Mouse (Mus musculus) liver, embryonic 14.5 days (tissue): Measurements from ENCODE around the gene Timm29. TPM values are rescaled to one million over a fixed set of nuclear protein-coding genes. Genes with fewer than 3 reads are reported as not detected.

Experiments used
- ATAC-seq: fragments of 200-750 bp; cut with Nextera tagmentation; 2 replicates; pipeline ENCODE4 v1.8.0; 2017; ENCODE audit warnings: moderate number of reproducible peaks, mild to moderate bottlenecking, moderate library complexity; ENCODE audit not compliant: insufficient read depth
- DNase-seq, 3 experiments: peaks; one replicate each; pipeline ENCODE4 v3.0.0-alpha.2; 2012 to 2013; ENCODE audit warnings: low read depth in 3 of 3, low spot score in 3 of 3
- H3K27ac ChIP-seq: fragments of 300-500 bp; sonication (generic); 2 replicates; pipeline ENCODE4 v1.5.1; 2014; ENCODE audit warnings: moderate library complexity, mild to moderate bottlenecking, control low read depth, inconsistent platforms
- H3K27me3 ChIP-seq: fragments of 300-500 bp; sonication (generic); 2 replicates; pipeline ENCODE4 v1.6.1; 2014; ENCODE audit warnings: mild to moderate bottlenecking, low read length, moderate library complexity; ENCODE audit not compliant: control insufficient read depth, insufficient read depth
- H3K36me3 ChIP-seq: fragments of 300-500 bp; sonication (generic); replicated peaks from 2 replicates; pipeline ENCODE4 v1.6.1; 2014; ENCODE audit warnings: low read depth; ENCODE audit not compliant: control insufficient read depth, insufficient read depth
- H3K4me1 ChIP-seq, 2 experiments: fragments of 200-500 bp in 1 of 2; fragments of 300-500 bp in 1 of 2; sonication (generic) in 1 of 2; replicated peaks; 2 replicates each; pipeline ENCODE4 v1.6.1; 2012 to 2014; ENCODE audit warnings: antibody characterized with exemption in 1 of 2, inconsistent platforms in 1 of 2, low read length in 1 of 2; ENCODE audit not compliant: control insufficient read depth in 2 of 2, insufficient read depth in 2 of 2
- H3K4me2 ChIP-seq: fragments of 300-500 bp; sonication (generic); 2 replicates; pipeline ENCODE4 v1.6.1; 2014; ENCODE audit warnings: low read depth, mild to moderate bottlenecking, control low read depth, moderate library complexity
- H3K4me3 ChIP-seq, 2 experiments: fragments of 200-500 bp in 1 of 2; fragments of 300-500 bp in 1 of 2; sonication (generic) in 1 of 2; 2 replicates each; pipeline ENCODE4 v1.5.1; 2012 to 2014; ENCODE audit warnings: low read depth in 2 of 2, low read length in 2 of 2, mild to moderate bottlenecking in 2 of 2, control low read depth in 1 of 2, inconsistent platforms in 1 of 2, moderate library complexity in 1 of 2; ENCODE audit not compliant: insufficient read depth in 1 of 2
- H3K9ac ChIP-seq: fragments of 300-500 bp; sonication (generic); replicated peaks from 2 replicates; pipeline ENCODE4 v1.6.1; 2014; ENCODE audit warnings: mild to moderate bottlenecking, control low read depth, moderate library complexity
- H3K9me3 ChIP-seq: fragments of 300-500 bp; sonication (generic); 2 replicates; pipeline ENCODE4 v1.6.1; 2016; ENCODE audit warnings: low read length, mixed read lengths; ENCODE audit not compliant: control insufficient read depth
- CTCF ChIP-seq: IDR thresholded peaks from 2 replicates; pipeline ENCODE4 v1.5.1; 2016; ENCODE audit warnings: antibody characterized with exemption, low read depth, control low read depth
- EP300 ChIP-seq: IDR thresholded peaks from 2 replicates; pipeline ENCODE4 v1.6.1; 2016; ENCODE audit warnings: antibody characterized with exemption, low read depth
- WGBS: fragments of 180-500 bp; shearing (Covaris S2); extraction: QIAGEN DNeasy Blood & Tissue Kit; methylation state at CpG from one replicate; pipeline ENCODE4 v1.1.7; 2014; ENCODE audit not compliant: insufficient replicate concordance; 5-methylcytosine and 5-hydroxymethylcytosine counted together
- polyA plus RNA-seq, 2 experiments: library from polyadenylated mRNA; depleted of rRNA in 1 of 2; stranded (reverse) in 1 of 2; unstranded in 1 of 2; fragments of >200 nt; fragmentation: Nextera tagmentation in 1 of 2; extraction: Ambion mirVana in 1 of 2; gene quantifications; 2 replicates each; pipeline versions ENCODE4 v1.2.1 to v1.2.3; 2012 to 2014

Timm29 gene
- polyA plus RNA-seq, 2 experiments, result 15.3 to 17.0 TPM

- Histone ChIP-seq H3K4me3 (peak overlapping the region; percentile 75 to 98), H3K27me3 (no peaks in the 10 kb centered on the region), H3K4me2 (peak overlapping the region; percentile 73), H3K4me1 (peaks cover 7 to 16% of the 10 kb centered on the region in 2 experiments), H3K36me3 (peaks cover 7% of the 10 kb centered on the region), H3K9me3 (no peaks in the 10 kb centered on the region), H3K9ac (peak overlapping the region; percentile 85), H3K27ac (peak overlapping the region; percentile 82)
- ATAC-seq (peak; percentile 16), DNase-seq (peak in 2 of 3 experiments; percentile 42)
- WGBS, result 1% methylated on average over 61 of the region's 66 CpGs
- TF ChIP-seq CTCF (peak; percentile 8; the same call in 1 of the 2 replicates), EP300 (no peak)
Measured at GRCm38 (mm10) chr9:21547075-21547941, 45.2 kb upstream of the Timm29 start.

GRCm38 (mm10) chr9:21551049-21551448 is 41.5 kb upstream of the Timm29 start:
- no peak for TF ChIP-seq EP300
- TF ChIP-seq CTCF, result no peak
- Histone ChIP-seq H3K9ac (no peak overlapping the region), H3K4me2 (no peak overlapping the region), H3K27ac (no peak overlapping the region), H3K9me3 (no peaks in the 10 kb centered on the region), H3K4me1 (peaks cover 23 to 25% of the 10 kb centered on the region in 2 experiments), H3K27me3 (no peaks in the 10 kb centered on the region), H3K4me3 (no peak overlapping the region), H3K36me3 (peaks cover 7% of the 10 kb centered on the region)
- ATAC-seq (no peak), DNase-seq (no peak)
- 88% methylated on average over 2 of the region's 2 CpGs for WGBS

DNA sequence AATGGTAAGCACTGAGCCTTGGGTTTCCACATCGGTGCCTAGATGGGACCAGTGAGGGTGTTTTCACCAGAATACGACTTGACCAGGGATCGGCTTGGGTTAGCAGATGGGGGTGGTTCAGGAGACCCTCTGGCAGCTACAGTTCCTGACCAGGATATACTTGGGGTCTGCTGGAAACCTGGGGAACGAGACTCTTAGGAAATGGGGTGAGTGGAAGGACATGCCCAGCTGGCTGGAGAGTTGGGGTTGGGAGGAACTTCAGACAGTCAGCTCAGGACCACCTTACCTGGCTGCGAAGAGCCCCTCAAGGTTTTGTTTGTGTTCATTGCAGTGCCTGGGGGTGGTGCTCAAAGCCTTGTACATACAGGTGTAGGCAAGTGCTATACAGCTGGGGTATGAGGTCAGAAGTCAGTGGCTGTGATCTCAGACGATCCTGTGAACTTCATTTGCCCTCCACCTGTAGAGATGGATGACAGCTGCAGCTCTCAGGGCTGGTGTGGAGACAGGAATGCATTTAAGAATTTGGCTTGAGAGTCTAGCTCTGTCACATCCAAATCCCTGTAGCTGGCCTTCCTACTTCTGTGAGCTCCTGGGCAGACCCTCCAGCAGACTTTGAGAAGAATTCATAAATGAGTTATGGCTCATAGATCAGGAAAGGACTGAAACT is 38.8 kb upstream of the Timm29 start:
- 81% methylated on average over 6 of the region's 6 CpGs for WGBS
- Histone ChIP-seq H3K9me3 (no peaks in the 10 kb centered on the region), H3K4me2 (no peak overlapping the region), H3K4me3 (no peak overlapping the region), H3K4me1 (peaks cover 40% of the 10 kb centered on the region in 2 experiments), H3K9ac (0 out of 2 replicates have a peak overlapping the region, but pooled peaks have one; percentile 23), H3K36me3 (peaks cover 9% of the 10 kb centered on the region), H3K27me3 (no peaks in the 10 kb centered on the region), H3K27ac (peak overlapping the region; percentile 33)
- ATAC-seq, result no peak
- no peak for DNase-seq
- no peak for TF ChIP-seq EP300
- TF ChIP-seq CTCF, result no peak

DNA sequence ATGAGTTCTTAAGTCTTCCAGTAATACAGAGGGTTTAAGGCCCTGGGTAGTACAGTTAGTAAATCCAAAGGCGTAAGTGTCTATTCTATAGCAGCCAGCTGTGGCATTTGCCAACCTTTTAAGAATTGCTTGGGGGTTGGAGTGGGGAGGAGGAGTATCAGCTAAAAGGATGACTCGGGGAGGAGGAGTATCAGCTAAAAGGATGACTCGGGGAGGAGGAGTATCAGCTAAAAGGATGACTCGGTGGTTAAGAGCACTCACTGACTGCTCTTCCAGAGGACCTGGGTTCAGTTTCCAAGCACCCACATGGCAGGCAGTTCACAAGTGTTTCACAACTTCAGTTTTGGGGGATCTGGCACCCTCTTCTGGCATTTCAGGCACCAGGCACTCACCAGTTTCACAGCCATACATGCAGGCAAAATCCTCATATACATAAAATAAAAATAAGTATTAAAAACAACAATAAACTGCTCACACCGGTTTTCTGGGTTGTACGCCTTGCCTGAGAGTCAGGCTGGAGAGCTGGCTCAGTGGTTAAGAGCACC is 37.3 kb upstream of the Timm29 start:
- peak overlapping the region; percentile 40 for H3K9ac ChIP-seq
- ATAC-seq, result peak; percentile 43
- H3K36me3 ChIP-seq, result peaks cover 9% of the 10 kb centered on the region
- H3K9me3 ChIP-seq, result no peaks in the 10 kb centered on the region
- peaks cover 47 to 49% of the 10 kb centered on the region in 2 experiments for H3K4me1 ChIP-seq
- peak overlapping the region; percentile 81 for H3K27ac ChIP-seq
- H3K4me2 ChIP-seq, result peak overlapping the region; percentile 37; the same call in 1 of the 2 replicates
- TF ChIP-seq CTCF, result peak; percentile 24
- no peak for TF ChIP-seq EP300
- peak in 2 of 3 experiments; percentile 32 to 36 for DNase-seq
- H3K4me3 ChIP-seq, result no peak overlapping the region
- no peaks in the 10 kb centered on the region for H3K27me3 ChIP-seq
- 64% methylated on average over 6 of the region's 6 CpGs for WGBS

DNA sequence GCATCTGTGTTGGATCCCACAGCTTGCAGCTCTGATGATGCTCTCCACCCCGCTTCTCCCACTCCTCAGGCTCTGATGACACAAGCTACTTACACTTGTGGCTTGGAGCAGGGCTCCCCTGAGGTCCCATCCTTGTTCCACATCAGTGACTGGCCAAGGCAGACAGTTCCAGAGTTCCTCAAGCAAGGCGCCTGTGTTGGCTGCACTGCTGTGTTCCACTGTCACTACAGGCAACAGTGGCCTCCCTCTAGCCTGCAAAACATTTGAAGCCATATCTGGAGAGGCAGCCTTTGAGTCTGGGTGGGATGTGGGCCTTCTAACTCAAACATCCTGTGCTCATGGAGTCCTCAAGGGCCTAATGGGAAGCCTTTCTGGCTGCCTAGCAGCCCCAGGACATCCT is 35.5 kb upstream of the Timm29 start:
- TF ChIP-seq CTCF, result no peak
- TF ChIP-seq EP300, result no peak
- H3K36me3 ChIP-seq, result peaks cover 2% of the 10 kb centered on the region
- no peaks in the 10 kb centered on the region for H3K27me3 ChIP-seq
- ATAC-seq (no peak), DNase-seq (no peak)
- no peak overlapping the region for H3K4me3 ChIP-seq
- H3K27ac ChIP-seq, result peak overlapping the region; percentile 78
- H3K9me3 ChIP-seq, result no peaks in the 10 kb centered on the region
- WGBS, result 80% methylated on average over 2 of the region's 2 CpGs
- H3K4me2 ChIP-seq, result no peak overlapping the region
- H3K4me1 ChIP-seq, result peaks cover 47 to 49% of the 10 kb centered on the region in 2 experiments
- H3K9ac ChIP-seq, result peak overlapping the region; percentile 1; the same call in 1 of the 2 replicates
